Mouse (Mus musculus): ENCODE measurements at regions not wholly inside any gene's neighbourhood (a gene's known extent, or its start where the extent isn't known, plus 50 kb on each side); places are given as distances from the start of the nearest gene placed in this dataset.

GRCm38 (mm10) chr5:97192656-97193055 lies 81.3 kb upstream of the Paqr3 start:
- Histone ChIP-seq H3K4me1 (ENCODE audit: insufficient read depth, low read depth, low read length) (no peaks in the 10 kb centered on the region), H3K36me3 (replicated peaks) (no peaks in the 10 kb centered on the region), H3K27me3 (ENCODE audit: insufficient read depth, low read length) (no peaks in the 10 kb centered on the region), H3K4me3 (ENCODE audit: low read depth, low read length) (no peak overlapping the region), H3K9me3 (replicated peaks) (no peaks in the 10 kb centered on the region)
- ATAC-seq (ENCODE audit: extremely low read depth, insufficient number of reproducible peaks, low FRiP score, poor library complexity, severe bottlenecking) (no peak), DNase-seq (ENCODE audit: low spot score) (no peak)
- TF ChIP-seq CTCF (IDR thresholded peaks at IDR 0.05; ENCODE audit: low read depth, low read length) (no peak), TAL1 (conservative IDR thresholded peaks at IDR 0.05; ENCODE audit: low read depth, low read length) (no peak), POLR2AphosphoS5 (IDR thresholded peaks at IDR 0.05; ENCODE audit: insufficient replicate concordance, low read depth, low read length) (no peak), GATA1 (IDR thresholded peaks at IDR 0.05; ENCODE audit: borderline replicate concordance, low read length) (no peak), GATA2 (IDR thresholded peaks at IDR 0.05; ENCODE audit: borderline replicate concordance, low read depth, low read length) (no peak)

GRCm38 (mm10) chr5:97190695-97191094 lies 79.3 kb upstream of the Paqr3 start:
- DNase-seq (ENCODE audit: low spot score) (no peak), ATAC-seq (ENCODE audit: extremely low read depth, insufficient number of reproducible peaks, low FRiP score, poor library complexity, severe bottlenecking) (no peak)
- H3K36me3 ChIP-seq (replicated peaks) = no peaks in the 10 kb centered on the region
- H3K4me1 ChIP-seq (ENCODE audit: insufficient read depth, low read depth, low read length) = no peaks in the 10 kb centered on the region
- no peak overlapping the region for H3K4me3 ChIP-seq (ENCODE audit: low read depth, low read length)
- TF ChIP-seq TAL1 (conservative IDR thresholded peaks at IDR 0.05; ENCODE audit: low read depth, low read length) (no peak), CTCF (IDR thresholded peaks at IDR 0.05; ENCODE audit: low read depth, low read length) (no peak)
- H3K9me3 ChIP-seq (replicated peaks) = no peaks in the 10 kb centered on the region
- no peaks in the 10 kb centered on the region for H3K27me3 ChIP-seq (ENCODE audit: insufficient read depth, low read length)

- H3K36me3 ChIP-seq (replicated peaks) = no peaks in the 10 kb centered on the region
- H3K27me3 ChIP-seq (ENCODE audit: insufficient read depth, low read length) = no peaks in the 10 kb centered on the region
- H3K4me3 ChIP-seq (ENCODE audit: low read depth, low read length) = no peak overlapping the region
- ATAC-seq (ENCODE audit: extremely low read depth, insufficient number of reproducible peaks, low FRiP score, poor library complexity, severe bottlenecking) = no peak
- no peak for DNase-seq (ENCODE audit: low spot score)
- no peaks in the 10 kb centered on the region for H3K4me1 ChIP-seq (ENCODE audit: insufficient read depth, low read depth, low read length)
- TF ChIP-seq TAL1 (conservative IDR thresholded peaks at IDR 0.05; ENCODE audit: low read depth, low read length) = no peak
- no peak for TF ChIP-seq POLR2AphosphoS5 (IDR thresholded peaks at IDR 0.05; ENCODE audit: insufficient replicate concordance, low read depth, low read length)
- TF ChIP-seq GATA1 (IDR thresholded peaks at IDR 0.05; ENCODE audit: borderline replicate concordance, low read length) = no peak
- no peak for TF ChIP-seq CTCF (IDR thresholded peaks at IDR 0.05; ENCODE audit: low read depth, low read length)
- TF ChIP-seq GATA2 (IDR thresholded peaks at IDR 0.05; ENCODE audit: borderline replicate concordance, low read depth, low read length) = no peak
- no peaks in the 10 kb centered on the region for H3K9me3 ChIP-seq (replicated peaks)
These were observed 73.1 kb upstream of the Paqr3 start for GRCm38 (mm10) chr5:97184512-97184911.

GRCm38 (mm10) chr5:97181249-97181648 lies 69.9 kb upstream of the Paqr3 start:
- Histone ChIP-seq H3K4me1 (ENCODE audit: insufficient read depth, low read depth, low read length) (no peaks in the 10 kb centered on the region), H3K4me3 (ENCODE audit: low read depth, low read length) (no peak overlapping the region), H3K27me3 (ENCODE audit: insufficient read depth, low read length) (no peaks in the 10 kb centered on the region), H3K36me3 (replicated peaks) (no peaks in the 10 kb centered on the region), H3K9me3 (replicated peaks) (no peaks in the 10 kb centered on the region)
- ATAC-seq (ENCODE audit: extremely low read depth, insufficient number of reproducible peaks, low FRiP score, poor library complexity, severe bottlenecking) (no peak), DNase-seq (ENCODE audit: low spot score) (no peak)
- TF ChIP-seq TAL1 (conservative IDR thresholded peaks at IDR 0.05; ENCODE audit: low read depth, low read length) = no peak
- no peak for TF ChIP-seq GATA2 (IDR thresholded peaks at IDR 0.05; ENCODE audit: borderline replicate concordance, low read depth, low read length)
- no peak for TF ChIP-seq POLR2AphosphoS5 (IDR thresholded peaks at IDR 0.05; ENCODE audit: insufficient replicate concordance, low read depth, low read length)
- TF ChIP-seq GATA1 (IDR thresholded peaks at IDR 0.05; ENCODE audit: borderline replicate concordance, low read length) = no peak
- TF ChIP-seq CTCF (IDR thresholded peaks at IDR 0.05; ENCODE audit: low read depth, low read length) = no peak

GRCm38 (mm10) chr5:97174446-97174845 lies 63.0 kb upstream of the Paqr3 start:
- TF ChIP-seq GATA2 (IDR thresholded peaks at IDR 0.05; ENCODE audit: borderline replicate concordance, low read depth, low read length) (no peak), POLR2AphosphoS5 (IDR thresholded peaks at IDR 0.05; ENCODE audit: insufficient replicate concordance, low read depth, low read length) (no peak), CTCF (IDR thresholded peaks at IDR 0.05; ENCODE audit: low read depth, low read length) (no peak), GATA1 (IDR thresholded peaks at IDR 0.05; ENCODE audit: borderline replicate concordance, low read length) (no peak), TAL1 (conservative IDR thresholded peaks at IDR 0.05; ENCODE audit: low read depth, low read length) (no peak)
- no peaks in the 10 kb centered on the region for H3K4me1 ChIP-seq (ENCODE audit: insufficient read depth, low read depth, low read length)
- no peak for ATAC-seq (ENCODE audit: extremely low read depth, insufficient number of reproducible peaks, low FRiP score, poor library complexity, severe bottlenecking)

GRCm38 (mm10) chr5:97167401-97168249 lies 56.2 kb upstream of the Paqr3 start:
- Histone ChIP-seq H3K27me3 (ENCODE audit: insufficient read depth, low read length) (0 out of 2 replicates have a peak, but pooled peaks cover 2% of the 10 kb centered on the region), H3K36me3 (replicated peaks) (no peaks in the 10 kb centered on the region)

More at GRCm38 (mm10) chr5:97174446-97174845, 63.0 kb upstream of the Paqr3 start:
- H3K9me3 ChIP-seq (replicated peaks) = no peaks in the 10 kb centered on the region
- no peaks in the 10 kb centered on the region for H3K36me3 ChIP-seq (replicated peaks)
- H3K4me3 ChIP-seq (ENCODE audit: low read depth, low read length) = no peak overlapping the region
- H3K27me3 ChIP-seq (ENCODE audit: insufficient read depth, low read length) = no peaks in the 10 kb centered on the region
- DNase-seq (ENCODE audit: low spot score) = no peak

More at GRCm38 (mm10) chr5:97167401-97168249, 56.2 kb upstream of the Paqr3 start:
- ATAC-seq (ENCODE audit: extremely low read depth, insufficient number of reproducible peaks, low FRiP score, poor library complexity, severe bottlenecking) (no peak), DNase-seq (ENCODE audit: low spot score) (no peak)
- peaks cover 8% of the 10 kb centered on the region; the same call in 1 of the 2 replicates for H3K4me1 ChIP-seq (ENCODE audit: insufficient read depth, low read depth, low read length)
- TF ChIP-seq CTCF (IDR thresholded peaks at IDR 0.05; ENCODE audit: low read depth, low read length) (no peak), TAL1 (conservative IDR thresholded peaks at IDR 0.05; ENCODE audit: low read depth, low read length) (no peak), GATA1 (IDR thresholded peaks at IDR 0.05; ENCODE audit: borderline replicate concordance, low read length) (no peak), POLR2AphosphoS5 (IDR thresholded peaks at IDR 0.05; ENCODE audit: insufficient replicate concordance, low read depth, low read length) (no peak), GATA2 (IDR thresholded peaks at IDR 0.05; ENCODE audit: borderline replicate concordance, low read depth, low read length) (no peak)
- no peak overlapping the region for H3K4me3 ChIP-seq (ENCODE audit: low read depth, low read length)
- H3K9me3 ChIP-seq (replicated peaks) = no peaks in the 10 kb centered on the region

Data from G1E (cell line).